Mouse (Mus musculus): ENCODE data around the gene Gpr37l1.
"Not testable (repeated sequence)": the region's sequence is repeated elsewhere in the genome, so short reads cannot be mapped to it uniquely, and the experiment has no call there.

The Gpr37l1 gene

DNA sequence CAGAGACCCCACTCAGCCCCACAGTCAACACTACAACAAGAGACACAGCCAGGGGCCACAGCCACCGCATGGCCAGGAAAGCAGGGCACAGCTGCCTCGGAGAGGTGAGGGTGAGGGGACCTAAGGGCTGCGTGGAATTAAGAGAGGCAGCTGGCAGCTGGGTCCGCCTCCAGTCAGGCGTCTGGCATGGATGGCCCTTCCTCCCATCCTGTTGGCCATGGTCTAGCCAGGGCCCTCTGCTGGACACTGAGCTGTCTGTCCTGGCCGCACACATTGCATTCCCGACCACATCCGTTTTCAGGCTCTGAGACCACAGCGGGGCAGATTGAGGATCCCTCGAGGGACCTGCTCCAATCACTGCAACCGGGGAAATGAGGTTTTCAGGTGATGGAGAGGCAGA lies at the start of gene Gpr37l1:
Gene Gpr37l1, minus strand, starts transcription at position 247 of the 400 bp plus-strand sequence.
- no peak for DNase-seq

DNA sequence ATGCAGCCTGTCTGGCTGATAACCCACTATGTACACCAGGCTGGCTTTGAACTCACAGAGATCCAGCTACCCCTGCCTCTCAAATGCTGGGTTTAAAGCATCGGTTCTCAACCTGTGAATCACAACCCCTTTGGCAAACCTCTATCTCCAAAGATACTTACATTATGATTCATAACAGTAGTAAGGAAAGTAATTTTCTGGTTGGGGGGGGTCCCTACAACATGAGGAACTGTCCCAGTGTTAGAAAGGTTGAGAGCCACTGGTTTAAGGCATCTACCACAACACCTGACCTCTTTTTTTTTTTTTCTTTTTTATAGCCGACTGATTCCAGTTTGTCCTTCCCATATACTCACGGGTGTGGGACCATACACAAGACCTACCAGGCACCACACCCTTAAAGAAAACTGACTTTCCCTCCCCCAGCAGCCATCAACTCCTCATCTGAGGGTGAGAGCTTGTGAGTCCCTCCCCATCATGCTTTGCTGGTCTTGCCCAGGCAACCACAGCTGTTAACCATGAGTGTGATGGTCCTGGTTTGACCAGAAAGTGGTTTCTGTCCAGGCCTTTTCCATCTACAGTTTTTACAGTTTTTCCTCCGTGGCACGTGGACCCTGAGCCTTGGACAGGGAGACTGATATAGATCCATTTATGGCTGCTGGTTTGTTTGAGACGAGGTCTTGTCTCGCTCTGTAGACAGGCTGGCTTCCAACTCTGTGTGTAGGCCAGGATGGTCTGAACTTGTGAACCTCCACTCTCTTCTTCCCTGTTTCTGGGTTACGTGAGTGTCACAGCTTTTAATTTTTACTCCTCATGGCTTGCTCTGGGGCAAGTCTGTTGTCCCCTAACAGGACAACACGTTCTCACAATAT lies 46.5 kb upstream of the Gpr37l1 start:
- DNase-seq: no peak

DNA sequence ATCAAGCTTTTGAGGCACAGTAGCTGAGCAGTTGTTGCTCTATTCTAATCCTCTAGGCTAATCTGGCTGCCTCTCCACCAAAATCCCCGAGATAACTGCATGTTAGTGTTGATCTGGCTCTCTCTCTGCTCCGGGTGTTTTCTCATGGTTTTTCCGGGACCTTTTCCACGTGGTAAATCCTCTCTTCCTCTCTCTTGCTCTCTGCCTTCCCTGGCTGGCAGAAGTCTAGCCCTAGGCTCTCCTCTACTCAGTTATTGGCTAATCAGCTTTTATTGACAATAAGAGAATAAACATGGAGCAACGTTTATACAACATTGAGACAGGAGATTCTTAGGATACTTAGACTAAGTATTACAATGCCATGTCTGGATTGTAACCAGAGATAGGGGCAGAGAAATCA lies 42.9 kb upstream of the Gpr37l1 start:
- no peak for DNase-seq

DNA sequence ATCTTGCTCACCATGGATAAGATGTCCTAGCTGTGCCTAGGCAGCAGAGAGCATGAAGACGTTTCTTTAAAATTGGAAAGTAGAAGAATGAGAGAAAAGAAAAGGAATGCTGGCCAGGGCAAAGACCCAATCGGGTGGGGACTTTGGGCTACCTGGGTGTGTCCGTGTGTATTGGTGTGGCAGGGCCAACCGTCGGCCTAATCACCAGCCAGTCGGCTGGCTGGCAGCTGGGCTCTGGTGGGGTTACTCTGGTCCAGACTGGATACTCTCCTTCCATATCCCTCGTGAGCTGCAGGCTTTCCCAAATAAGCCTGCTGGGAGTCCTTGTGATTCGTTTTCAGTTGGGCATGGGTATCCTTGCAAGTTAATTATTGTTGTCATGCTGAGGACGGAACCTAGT lies 41.2 kb upstream of the Gpr37l1 start:
- no peak for DNase-seq

DNA sequence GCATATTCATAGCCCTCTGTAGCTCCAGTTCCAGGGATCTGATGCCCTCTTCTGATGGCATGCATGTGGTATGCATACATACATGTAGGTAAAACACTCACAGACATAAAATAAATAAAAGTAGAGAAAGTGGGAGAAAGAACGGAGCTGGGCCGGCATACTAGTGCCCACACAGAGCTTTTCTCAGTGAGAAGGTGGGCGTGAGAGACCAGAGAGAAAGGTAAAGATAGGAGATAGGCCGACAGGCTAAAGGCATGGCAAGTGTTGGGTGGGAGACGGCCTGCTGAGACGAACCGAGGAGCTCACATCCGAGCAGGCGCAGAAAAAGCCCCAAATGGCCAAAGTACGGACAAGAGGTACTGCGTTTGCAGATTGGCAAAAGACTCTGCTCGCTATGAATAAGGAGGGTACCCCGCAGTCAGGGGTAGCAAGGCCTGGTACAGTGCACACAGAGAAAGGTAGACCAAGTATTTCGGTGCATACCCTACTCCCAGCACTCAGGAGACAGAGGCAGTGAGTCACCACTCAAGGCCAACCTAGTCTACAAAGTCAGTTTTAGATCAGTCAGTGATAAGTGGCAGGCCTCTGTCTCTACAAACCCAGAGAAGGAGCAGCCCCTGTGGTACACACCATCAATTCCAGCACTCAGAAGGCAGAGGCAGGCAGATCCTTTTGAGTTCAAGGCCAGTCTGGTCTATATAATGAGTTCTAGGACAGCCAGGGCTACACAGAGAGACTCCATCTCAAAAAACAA lies 39.3 kb upstream of the Gpr37l1 start:
- DNase-seq: no peak

DNA sequence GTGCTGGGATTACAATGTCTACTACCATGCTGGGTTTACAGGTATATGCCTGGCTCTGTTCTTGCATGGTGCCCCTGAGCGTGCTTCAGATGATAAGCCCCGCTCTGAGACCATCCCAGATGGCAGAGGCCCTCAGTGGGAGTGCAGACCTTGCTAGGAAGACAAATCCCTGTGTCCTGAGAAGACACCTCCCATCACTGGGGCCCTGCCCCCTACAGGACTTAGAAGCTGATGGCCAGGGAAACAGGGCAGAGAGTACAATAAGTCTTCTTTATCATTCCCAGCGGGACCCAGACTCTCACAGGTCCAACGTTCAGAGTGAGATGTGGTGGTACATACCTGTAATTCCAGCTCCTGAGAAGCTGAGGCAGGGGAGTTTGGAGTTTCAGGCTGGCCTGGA lies 37.8 kb upstream of the Gpr37l1 start:
- DNase-seq: no peak

DNA sequence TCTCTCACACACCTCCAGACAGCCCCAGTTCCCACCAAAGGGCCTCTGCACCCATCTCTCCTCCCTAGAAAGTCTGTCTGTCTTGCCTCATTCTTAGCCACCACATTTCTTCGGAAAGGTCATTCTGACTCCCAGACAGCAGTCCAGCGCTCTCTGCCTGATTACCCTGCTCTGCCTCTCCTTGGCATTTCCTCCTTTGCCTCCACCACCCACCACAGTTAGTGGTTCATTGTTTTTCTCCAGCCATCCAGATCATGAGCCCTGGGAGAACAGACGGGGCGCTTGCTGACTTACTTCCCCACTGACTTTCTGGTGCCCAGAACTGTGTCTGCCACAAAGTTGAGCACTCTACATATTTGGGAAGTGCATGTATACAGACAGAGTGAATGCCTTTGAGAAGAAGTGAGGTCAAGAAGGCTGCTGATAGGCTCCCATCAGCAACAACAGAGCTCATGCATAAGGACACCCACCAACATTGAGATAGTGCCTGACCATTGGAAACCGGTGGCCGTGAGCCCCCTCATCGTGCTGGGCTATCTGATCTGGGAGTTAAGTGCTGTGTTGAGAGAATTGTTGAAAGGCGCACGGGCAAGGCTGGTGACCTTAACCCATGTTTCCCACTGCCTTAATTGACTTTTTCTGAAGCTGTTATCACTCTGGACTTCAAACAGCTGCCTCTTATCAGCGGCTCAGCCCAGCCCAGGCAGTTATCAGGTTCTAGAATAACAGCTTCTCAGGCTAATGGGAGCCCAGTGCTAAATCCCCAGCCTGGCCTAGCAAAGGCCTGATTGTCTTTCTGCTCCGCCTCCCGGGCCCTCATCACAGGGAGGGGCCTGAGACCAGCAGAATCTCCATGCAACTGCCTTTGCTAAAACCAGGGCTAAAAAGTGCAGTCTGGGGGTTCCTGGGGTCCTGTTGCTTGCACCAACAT lies 37.0 kb upstream of the Gpr37l1 start:
- DNase-seq: peak; percentile 59

DNA sequence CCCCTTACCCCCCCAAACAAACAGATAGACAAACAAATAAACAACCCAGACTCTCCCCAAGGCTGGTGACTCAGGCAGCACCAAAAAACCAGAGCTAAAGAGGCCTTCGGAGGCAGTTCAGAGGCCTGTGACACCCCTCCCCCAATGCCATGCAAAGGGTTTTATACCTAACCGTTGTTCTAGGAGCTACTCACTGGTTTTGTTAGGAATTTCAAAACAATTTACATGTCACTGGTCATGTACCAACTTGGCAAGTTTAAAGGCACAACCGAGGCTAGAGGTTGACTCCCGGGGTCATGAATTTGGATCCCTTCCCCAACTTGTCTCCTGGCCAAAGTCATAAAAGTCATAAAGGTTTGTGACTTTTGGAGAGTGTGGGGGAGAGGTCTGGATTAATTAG lies 32.9 kb upstream of the Gpr37l1 start:
- no peak for DNase-seq

DNA sequence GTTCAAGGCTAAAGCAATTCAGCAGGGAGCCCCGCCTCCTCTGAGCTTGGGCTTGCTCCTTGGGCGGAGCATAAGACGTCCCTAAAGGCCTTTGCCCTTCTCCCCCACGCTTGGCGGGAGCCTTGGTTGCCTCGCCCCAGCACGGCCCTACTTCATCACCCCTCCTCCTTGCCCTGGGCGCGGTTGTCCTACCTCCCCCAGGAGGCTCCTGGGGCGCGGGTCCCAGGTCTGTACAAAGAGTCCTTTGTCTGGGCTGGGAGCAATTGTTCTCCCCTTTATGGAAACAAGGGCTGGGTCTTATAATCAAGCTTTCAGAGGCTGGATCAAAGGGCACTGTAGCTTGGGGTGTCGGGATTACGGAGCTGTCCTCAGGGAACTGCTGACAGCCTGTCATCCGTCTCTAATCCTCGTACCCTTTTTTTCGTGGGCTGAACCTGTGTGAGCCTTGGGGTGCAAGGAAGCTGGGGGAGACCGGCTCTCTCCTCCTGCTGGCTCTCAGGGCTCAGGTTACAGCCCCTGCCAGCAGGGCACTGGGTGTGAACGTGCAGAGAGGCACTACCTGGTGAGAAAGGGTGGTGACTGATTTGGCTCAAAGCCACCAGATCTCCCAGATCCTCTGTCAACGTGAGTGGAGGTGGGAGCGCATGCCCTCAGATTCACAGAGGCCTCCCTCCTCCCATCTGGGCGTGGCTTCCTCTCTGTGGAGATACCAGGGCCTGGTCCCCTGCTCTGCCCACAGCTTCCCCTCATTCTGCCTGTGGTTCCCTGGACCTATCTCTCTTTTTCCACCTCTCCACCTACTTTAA lies 31.7 kb upstream of the Gpr37l1 start:
- peak; percentile 64 for DNase-seq

DNA sequence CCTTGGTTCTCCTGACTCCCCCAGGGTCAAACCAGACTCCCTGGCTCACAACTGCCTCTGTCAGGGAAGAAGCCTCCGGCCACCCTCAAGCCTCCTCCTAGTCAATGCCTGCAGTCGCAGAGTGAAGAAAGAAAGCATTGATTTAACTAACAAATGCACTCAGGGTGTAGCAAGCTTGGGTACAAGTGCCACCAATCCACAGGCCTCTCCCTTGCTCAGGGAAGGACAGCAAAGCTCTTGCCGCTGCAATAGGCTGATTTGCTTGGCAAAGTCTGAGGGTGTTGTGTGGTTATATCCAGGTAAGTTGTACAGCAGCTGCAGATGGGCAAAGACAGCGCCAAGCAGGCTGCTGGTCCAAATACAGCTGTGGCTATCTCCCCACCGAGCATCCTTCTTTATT lies 30.9 kb upstream of the Gpr37l1 start:
- no peak for DNase-seq

DNA sequence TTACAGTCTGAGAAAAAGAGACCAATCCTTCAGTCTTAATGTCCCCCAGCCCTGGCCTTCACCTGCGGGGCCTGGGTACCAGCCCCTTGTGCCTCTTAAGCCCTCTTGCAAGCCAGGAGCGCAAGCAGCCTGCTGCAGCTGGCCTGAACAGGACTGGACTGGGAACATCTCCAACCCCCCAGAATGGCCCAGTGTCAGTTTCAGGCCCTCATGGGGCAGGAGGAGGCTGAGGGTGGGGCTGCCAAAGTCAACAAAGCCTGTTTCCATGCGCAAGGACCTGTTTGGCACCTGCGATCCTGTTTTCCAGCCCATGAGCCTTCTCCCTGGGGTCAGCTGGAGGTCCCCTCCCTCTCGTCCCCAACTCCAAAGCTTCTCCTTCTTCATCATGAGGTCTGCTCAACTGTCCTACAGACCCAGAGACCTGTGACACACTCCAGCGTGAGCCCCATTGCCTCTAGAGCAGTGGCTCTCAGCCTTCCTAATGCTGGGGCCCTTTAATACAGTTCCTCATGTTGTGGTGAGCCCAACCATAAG lies 28.5 kb upstream of the Gpr37l1 start:
- peak; percentile 46 for DNase-seq

DNA sequence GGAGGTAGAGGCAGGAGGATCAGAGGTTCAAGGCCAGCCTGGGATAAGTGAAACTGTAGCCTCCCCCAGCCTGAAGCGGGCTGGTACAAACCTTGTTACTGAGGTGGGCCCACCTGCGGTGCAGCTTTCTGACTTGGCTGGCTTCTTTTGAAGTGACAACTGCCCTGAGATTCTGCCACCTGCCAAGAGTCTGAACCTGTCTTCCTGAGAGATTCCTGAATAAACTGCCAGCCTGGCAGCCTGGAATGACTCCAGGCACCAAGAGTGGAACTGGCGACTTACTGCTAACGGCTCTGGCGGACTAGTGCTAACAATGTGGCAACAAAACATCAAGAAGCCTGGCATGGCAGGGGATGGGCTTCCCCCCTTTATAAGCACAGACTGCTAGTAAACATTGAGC lies 26.9 kb upstream of the Gpr37l1 start:
- DNase-seq: not testable (repeated sequence)

DNA sequence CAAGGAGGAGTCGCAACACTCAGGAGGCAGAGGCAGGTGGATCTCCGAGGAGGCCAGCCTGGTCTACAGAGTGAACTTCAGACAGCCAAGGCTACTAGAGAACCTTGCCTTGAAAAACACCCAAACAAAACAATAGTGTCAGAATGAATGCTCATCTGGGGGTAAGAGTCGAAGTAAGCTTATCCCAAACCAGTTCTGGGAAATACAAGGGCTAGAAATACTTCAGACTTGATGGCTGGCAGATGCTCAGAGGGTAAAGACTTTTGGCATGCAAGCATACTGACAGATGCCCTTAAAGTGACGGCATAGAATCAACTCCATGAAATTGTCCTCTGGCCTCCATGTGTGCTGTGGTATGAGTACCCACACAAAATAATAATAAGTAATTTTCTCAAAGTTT lies 21.7 kb upstream of the Gpr37l1 start:
- no peak for DNase-seq

DNA sequence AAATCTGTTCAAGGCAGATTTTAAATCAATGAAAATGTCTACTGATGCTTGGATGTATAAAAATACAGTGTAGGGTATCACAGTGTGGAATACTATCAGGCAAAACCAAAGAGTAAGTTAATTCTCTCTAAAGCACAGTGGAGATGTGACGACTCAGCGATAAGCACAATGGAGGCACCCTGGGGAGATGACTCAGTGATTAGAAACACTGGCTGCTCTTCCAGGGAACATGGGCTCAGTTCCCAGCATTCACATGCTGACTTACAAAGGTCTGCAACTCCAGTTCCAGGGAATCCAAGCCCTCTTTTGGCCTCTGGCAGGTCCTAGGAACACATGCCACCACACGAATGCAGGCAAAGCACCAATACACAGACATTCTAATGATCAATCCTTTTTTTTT lies 20.7 kb upstream of the Gpr37l1 start:
- no peak for DNase-seq

DNA sequence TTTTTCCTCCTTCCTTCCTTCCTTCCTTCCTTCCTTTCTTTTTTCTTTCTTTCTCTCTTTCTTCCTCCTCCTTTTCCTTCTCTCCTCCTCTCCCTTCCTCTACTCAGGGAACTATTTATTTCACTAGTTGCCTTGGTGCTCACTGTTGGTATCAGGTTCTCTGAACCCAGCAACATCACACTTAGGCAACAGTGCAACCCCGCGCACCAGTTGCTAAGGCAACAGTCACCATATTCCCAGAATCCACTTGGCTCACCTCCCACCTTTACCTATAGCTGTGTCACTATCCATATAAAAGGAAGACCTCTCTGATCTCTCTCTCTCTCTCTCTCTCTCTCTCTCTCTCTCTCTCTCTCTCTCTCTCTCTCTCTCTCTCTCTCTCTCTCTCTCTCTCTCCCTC lies 19.5 kb upstream of the Gpr37l1 start:
- not testable (repeated sequence) for DNase-seq

DNA sequence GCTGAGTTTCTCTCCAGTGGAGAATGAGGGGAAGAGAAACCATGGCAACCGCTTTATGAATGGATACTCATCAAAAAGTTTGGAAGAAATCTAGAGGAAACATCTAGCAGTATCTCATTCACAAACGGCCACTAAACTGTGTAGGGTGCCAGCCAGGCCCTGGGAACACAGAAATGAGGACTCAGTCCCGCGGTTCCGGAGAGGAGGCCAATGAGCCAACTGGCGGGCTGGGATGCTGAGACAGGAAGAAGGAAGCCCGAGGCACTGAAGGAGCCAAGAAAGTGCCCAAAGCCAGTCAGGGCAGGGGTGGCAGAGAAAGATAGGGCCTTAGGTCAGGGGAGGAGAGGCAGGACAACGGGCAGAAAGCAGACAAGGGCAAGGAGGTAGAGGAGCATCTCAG lies 18.9 kb upstream of the Gpr37l1 start:
- no peak for DNase-seq

DNA sequence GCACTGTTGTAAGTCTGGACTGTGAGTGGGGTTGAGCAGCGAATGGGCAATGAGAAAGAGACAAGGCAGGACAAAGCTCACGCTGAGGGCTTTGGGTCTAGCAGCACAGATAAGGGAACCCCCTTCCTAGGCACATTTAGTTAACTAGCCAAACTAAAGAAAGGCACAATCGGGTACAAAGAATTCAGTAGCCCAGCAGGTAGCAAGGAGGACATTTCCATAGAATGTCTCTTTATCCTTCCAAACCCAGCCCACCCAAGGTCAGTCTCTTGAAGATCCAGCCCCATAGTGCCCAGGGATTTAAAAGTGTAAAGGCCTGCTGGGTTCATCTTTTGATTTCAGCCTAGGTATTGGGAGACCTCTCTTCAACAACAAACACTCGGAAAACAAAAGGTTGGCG lies 18.5 kb upstream of the Gpr37l1 start:
- DNase-seq: no peak

DNA sequence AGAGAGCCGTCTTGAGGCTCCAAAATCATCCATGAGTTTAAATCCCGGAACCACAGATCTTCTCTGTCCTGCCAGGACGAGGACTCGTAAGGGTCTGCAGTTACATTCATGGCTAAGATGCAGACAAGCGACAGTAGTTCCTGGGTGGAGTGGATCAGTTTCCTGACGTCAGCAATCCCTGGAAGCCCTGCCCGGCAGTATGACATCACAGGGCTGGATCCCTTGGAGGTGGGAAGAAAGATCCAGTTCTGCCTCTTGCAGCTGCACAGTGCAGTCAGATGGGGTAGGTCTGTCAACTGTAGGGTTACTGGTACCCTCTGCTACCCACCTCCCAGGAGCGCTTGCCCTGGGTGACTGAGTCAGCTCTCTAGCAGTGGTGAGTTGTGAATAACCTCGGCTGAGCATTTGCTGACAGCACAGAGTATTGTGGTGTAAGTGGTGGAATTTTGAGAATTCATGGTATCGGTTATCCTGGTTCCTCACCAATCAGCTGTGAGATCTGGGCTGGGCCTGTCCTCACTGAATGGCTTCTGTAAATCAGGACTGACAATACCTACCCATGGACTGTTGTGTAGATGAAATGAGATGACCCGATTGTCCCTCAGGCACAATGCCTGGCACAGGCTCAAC lies 16.6 kb upstream of the Gpr37l1 start:
- no peak for DNase-seq

DNA sequence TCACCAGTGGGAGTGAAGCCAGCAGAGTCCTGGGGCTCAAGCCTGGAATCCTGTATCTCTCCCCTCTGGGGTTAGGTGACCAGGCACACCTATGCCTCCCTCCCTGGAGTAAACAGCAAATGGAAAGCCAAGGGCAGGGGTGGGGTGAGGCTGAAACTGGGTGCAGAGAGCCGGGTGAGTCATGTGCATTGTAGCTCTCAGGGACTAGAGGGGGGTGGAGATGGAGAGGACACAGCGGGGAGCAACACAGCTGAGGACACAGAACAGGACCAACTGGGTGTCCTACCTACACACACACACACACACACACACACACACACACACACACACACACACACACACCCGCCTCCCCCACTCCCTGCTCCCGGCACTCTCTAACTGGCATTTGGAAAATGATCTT lies 16.0 kb upstream of the Gpr37l1 start:
- no peak for DNase-seq

DNA sequence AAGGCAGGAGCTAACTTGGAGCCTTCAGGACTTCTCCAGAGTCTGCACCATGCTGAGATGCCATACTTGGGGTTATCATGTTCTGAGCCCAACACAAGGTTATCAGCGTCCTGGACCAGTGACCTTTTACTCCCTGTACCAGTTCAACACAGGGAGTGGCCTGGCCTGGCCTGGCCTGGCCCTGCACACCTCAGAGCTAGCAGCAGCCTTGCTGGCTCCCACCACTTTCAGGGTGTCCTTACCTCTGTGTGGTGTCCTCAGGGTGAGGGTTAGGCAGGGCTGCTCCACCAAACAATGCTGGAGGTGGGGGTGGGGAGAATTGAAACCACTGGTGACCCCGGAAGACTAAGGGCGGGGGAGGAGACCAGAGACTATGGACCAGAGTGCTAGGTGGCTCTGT lies 15.5 kb upstream of the Gpr37l1 start:
- no peak for DNase-seq

DNA sequence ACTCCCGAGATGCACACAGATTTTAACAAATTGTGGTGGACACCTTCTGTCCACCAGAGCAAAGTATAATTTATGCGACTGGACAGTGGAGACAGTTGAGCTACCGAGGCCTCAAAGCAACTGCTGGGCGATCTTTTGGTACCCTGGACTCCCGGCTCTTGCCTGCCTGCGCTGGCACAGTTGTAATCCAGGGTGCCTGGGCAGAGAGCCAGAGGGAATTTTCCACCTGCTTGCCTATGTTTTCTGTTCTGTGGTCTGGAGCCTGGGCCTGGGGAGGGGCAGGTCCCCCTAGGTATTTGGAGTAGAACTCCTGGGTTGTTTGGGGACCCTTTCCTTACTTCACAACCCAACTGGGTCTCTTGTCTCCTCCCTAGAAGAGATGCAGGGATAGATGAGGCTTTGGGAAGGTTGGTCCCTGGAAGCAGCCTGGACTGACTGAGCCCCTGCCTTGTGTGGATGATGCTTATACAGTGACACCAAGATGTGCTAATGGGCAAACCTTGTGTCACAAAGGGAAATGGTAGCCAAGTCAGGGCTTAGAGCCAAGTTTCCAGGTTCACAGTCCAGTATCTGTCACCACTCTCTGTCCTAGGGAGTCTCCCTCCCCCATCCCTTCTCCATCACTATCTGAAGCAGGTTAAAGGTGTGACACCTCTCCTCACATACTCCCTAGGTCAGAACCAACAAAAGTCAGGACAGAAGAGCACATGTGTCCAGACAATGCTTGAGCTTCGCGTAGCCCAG lies 14.6 kb upstream of the Gpr37l1 start:
- DNase-seq: peak; percentile 83
